Mouse (Mus musculus): Measurements from ENCODE around the gene Ndufb7. TPM values are rescaled to one million over a fixed set of nuclear protein-coding genes. Genes with fewer than 3 reads are reported as not detected.

Ndufb7 gene
- polyA plus RNA-seq, 1 experiment: 102 TPM

GRCm38 (mm10) chr8:83574631-83575315 lies 8.3 kb downstream of the Ndufb7 start:
- H3K4me3 ChIP-seq (ENCODE audit: low read depth, low read length): no peak overlapping the region
- no peak overlapping the region for H3K9ac ChIP-seq (ENCODE audit: low read depth, poor library complexity, severe bottlenecking)
- no peaks in the 10 kb centered on the region for H3K27me3 ChIP-seq (ENCODE audit: control insufficient read depth, insufficient read depth, low read length, poor library complexity, severe bottlenecking)
- TF ChIP-seq EP300 (IDR thresholded peaks at IDR 0.05; ENCODE audit: insufficient read depth, low read depth, low read length) (no peak), CTCF (IDR thresholded peaks at IDR 0.05; ENCODE audit: low read depth, low read length) (no peak), POLR2A (IDR thresholded peaks at IDR 0.05; ENCODE audit: insufficient read depth, low read length) (no peak)
- peaks cover 29% of the 10 kb centered on the region for H3K36me3 ChIP-seq (ENCODE audit: control insufficient read depth, insufficient read depth, low read length, poor library complexity, severe bottlenecking)
- no peaks in the 10 kb centered on the region for H3K9me3 ChIP-seq (replicated peaks; ENCODE audit: control insufficient read depth, insufficient read depth, low read length, poor library complexity, severe bottlenecking)
- H3K4me1 ChIP-seq (ENCODE audit: control insufficient read depth, insufficient read depth, low read length): peaks cover 13% of the 10 kb centered on the region
- H3K27ac ChIP-seq (ENCODE audit: insufficient read depth, low read length): no peak overlapping the region

DNA sequence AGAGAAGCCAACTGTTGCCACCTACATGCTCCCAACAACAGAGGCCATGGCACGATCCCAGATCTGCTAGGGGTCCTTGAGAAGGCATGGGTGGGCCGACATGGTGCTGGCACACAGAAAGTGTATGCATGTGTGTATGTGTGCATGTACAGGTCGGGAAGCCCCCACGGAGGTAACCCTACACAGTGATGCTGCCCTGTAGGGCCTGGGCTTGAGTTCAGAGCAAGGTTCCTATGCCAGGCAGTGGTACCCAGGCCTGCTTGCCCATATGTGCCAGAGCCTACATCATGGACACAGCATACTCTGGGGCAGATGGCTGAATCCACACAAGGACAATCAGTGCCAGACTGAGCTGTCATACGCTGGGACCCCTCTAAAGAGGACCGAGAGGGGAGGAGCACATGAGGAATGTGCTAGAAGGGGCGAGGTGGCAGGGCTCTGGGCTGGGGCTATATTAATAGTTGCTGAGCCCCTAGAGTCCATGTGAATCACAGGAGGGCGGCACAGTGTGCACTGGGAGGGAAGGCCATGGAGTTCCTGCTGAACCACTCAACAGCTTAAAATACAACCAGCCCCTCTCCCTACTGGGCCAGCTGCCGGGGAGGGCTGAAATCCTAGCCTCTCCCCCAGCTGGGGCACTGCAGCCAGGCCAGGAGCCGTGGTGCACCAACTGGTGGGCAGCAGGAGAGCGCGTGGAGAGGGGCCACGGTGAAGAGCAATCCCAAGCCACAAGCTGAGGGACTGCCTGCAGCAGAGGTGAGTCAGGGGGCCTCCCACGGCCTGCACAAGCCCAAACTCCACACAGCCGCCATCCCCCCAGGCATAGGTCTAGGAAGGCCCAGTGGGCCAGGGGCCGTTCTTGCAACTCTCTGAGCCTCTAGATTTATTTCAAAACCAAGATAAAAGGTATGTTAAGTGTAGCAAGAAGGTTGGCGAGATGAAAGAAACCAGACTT lies 9.4 kb downstream of the Ndufb7 start:
- TF ChIP-seq EP300 (IDR thresholded peaks at IDR 0.05; ENCODE audit: insufficient read depth, low read depth, low read length) (no peak), CTCF (IDR thresholded peaks at IDR 0.05; ENCODE audit: low read depth, low read length) (no peak), POLR2A (IDR thresholded peaks at IDR 0.05; ENCODE audit: insufficient read depth, low read length) (no peak)
- no peak overlapping the region for H3K4me3 ChIP-seq (ENCODE audit: low read depth, low read length)
- no peaks in the 10 kb centered on the region for H3K27me3 ChIP-seq (ENCODE audit: control insufficient read depth, insufficient read depth, low read length, poor library complexity, severe bottlenecking)
- H3K27ac ChIP-seq (ENCODE audit: insufficient read depth, low read length): 0 out of 2 replicates have a peak overlapping the region, but pooled peaks have one; percentile 3
- H3K9ac ChIP-seq (ENCODE audit: low read depth, poor library complexity, severe bottlenecking): no peak overlapping the region
- peaks cover 22% of the 10 kb centered on the region for H3K36me3 ChIP-seq (ENCODE audit: control insufficient read depth, insufficient read depth, low read length, poor library complexity, severe bottlenecking)
- peaks cover 14% of the 10 kb centered on the region for H3K4me1 ChIP-seq (ENCODE audit: control insufficient read depth, insufficient read depth, low read length)
- H3K9me3 ChIP-seq (replicated peaks; ENCODE audit: control insufficient read depth, insufficient read depth, low read length, poor library complexity, severe bottlenecking): no peaks in the 10 kb centered on the region

GRCm38 (mm10) chr8:83576516-83576895 lies 10.0 kb downstream of the Ndufb7 start:
- no peak overlapping the region for H3K9ac ChIP-seq (ENCODE audit: low read depth, poor library complexity, severe bottlenecking)
- TF ChIP-seq POLR2A (IDR thresholded peaks at IDR 0.05; ENCODE audit: insufficient read depth, low read length): no peak
- no peak for TF ChIP-seq CTCF (IDR thresholded peaks at IDR 0.05; ENCODE audit: low read depth, low read length)
- TF ChIP-seq EP300 (IDR thresholded peaks at IDR 0.05; ENCODE audit: insufficient read depth, low read depth, low read length): no peak

DNA sequence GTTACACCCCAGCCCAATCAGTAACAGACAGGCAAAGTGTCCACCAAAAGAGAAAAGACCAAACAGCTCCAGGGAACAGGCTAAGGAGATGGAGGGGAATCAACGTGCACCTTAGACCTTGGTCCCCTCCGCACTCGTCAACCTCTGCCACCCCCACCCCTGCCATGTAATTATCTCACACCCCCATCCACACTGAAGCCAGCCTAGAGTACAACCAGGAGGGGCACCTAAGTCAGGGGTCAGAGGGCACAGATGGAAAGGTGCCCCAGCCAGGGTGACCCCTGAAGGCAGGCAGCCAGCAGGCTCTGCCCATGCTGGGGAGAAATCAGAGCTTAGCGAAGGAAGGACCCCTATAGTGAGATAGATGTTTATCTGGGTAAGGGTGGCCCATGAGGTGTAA lies 10.4 kb downstream of the Ndufb7 start:
- peaks cover 14% of the 10 kb centered on the region for H3K4me1 ChIP-seq (ENCODE audit: control insufficient read depth, insufficient read depth, low read length)

More at GRCm38 (mm10) chr8:83576516-83576895, 10.0 kb downstream of the Ndufb7 start:
- H3K9me3 ChIP-seq (replicated peaks; ENCODE audit: control insufficient read depth, insufficient read depth, low read length, poor library complexity, severe bottlenecking): no peaks in the 10 kb centered on the region
- peaks cover 17% of the 10 kb centered on the region for H3K36me3 ChIP-seq (ENCODE audit: control insufficient read depth, insufficient read depth, low read length, poor library complexity, severe bottlenecking)
- H3K4me3 ChIP-seq (ENCODE audit: low read depth, low read length): no peak overlapping the region
- no peaks in the 10 kb centered on the region for H3K27me3 ChIP-seq (ENCODE audit: control insufficient read depth, insufficient read depth, low read length, poor library complexity, severe bottlenecking)
- peaks cover 14% of the 10 kb centered on the region for H3K4me1 ChIP-seq (ENCODE audit: control insufficient read depth, insufficient read depth, low read length)
- no peak overlapping the region for H3K27ac ChIP-seq (ENCODE audit: insufficient read depth, low read length)

DNA sequence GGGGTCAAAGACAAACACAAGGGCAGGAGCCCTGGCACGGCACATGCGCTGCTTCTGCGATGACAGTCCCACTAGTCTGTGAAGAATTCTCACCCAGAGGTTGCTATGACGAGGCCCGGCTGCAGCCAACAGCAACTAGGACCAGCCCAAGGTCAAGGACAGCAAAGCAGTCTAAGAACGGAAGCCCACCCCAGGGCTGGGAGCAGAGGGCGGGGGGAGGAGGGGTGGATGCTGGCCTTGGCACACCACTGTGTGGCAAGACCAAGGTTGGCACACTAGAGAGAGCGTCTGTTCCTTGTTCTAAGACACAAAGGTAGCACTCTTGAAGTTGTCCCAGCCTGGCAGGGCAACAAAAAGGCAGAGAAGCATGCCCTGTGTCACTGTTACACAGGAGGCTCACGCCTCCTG lies 10.9 kb downstream of the Ndufb7 start:
- peaks cover 8% of the 10 kb centered on the region for H3K36me3 ChIP-seq (ENCODE audit: control insufficient read depth, insufficient read depth, low read length, poor library complexity, severe bottlenecking)
- H3K27ac ChIP-seq (ENCODE audit: insufficient read depth, low read length): no peak overlapping the region
- TF ChIP-seq CTCF (IDR thresholded peaks at IDR 0.05; ENCODE audit: low read depth, low read length): no peak
- TF ChIP-seq EP300 (IDR thresholded peaks at IDR 0.05; ENCODE audit: insufficient read depth, low read depth, low read length): no peak
- TF ChIP-seq POLR2A (IDR thresholded peaks at IDR 0.05; ENCODE audit: insufficient read depth, low read length): no peak
- no peaks in the 10 kb centered on the region for H3K9me3 ChIP-seq (replicated peaks; ENCODE audit: control insufficient read depth, insufficient read depth, low read length, poor library complexity, severe bottlenecking)
- no peak overlapping the region for H3K9ac ChIP-seq (ENCODE audit: low read depth, poor library complexity, severe bottlenecking)
- H3K4me3 ChIP-seq (ENCODE audit: low read depth, low read length): no peak overlapping the region
- peaks cover 16% of the 10 kb centered on the region for H3K4me1 ChIP-seq (ENCODE audit: control insufficient read depth, insufficient read depth, low read length)
- no peaks in the 10 kb centered on the region for H3K27me3 ChIP-seq (ENCODE audit: control insufficient read depth, insufficient read depth, low read length, poor library complexity, severe bottlenecking)

More for the DNA sequence above, 10.4 kb downstream of the Ndufb7 start:
- Histone ChIP-seq H3K27ac (ENCODE audit: insufficient read depth, low read length) (no peak overlapping the region), H3K4me3 (ENCODE audit: low read depth, low read length) (no peak overlapping the region), H3K9me3 (replicated peaks; ENCODE audit: control insufficient read depth, insufficient read depth, low read length, poor library complexity, severe bottlenecking) (no peaks in the 10 kb centered on the region), H3K27me3 (ENCODE audit: control insufficient read depth, insufficient read depth, low read length, poor library complexity, severe bottlenecking) (no peaks in the 10 kb centered on the region), H3K36me3 (ENCODE audit: control insufficient read depth, insufficient read depth, low read length, poor library complexity, severe bottlenecking) (peaks cover 13% of the 10 kb centered on the region), H3K9ac (ENCODE audit: low read depth, poor library complexity, severe bottlenecking) (no peak overlapping the region)
- TF ChIP-seq EP300 (IDR thresholded peaks at IDR 0.05; ENCODE audit: insufficient read depth, low read depth, low read length) (no peak), CTCF (IDR thresholded peaks at IDR 0.05; ENCODE audit: low read depth, low read length) (no peak), POLR2A (IDR thresholded peaks at IDR 0.05; ENCODE audit: insufficient read depth, low read length) (no peak)

All from ES-Bruce4 (cell line).